Mouse (Mus musculus): ENCODE results near the gene Dpp6.

- TF ChIP-seq CTCF (IDR thresholded peaks at IDR 0.05 in 2 of 3, conservative IDR thresholded peaks at IDR 0.05 in 1 of 3; ENCODE audit: control insufficient read depth in 1 of 3, insufficient read depth in 1 of 3, low read depth in 2 of 3, low read length in 3 of 3, poor library complexity in 1 of 3, severe bottlenecking in 1 of 3) (no peak), MYB (IDR thresholded peaks at IDR 0.05; ENCODE audit: low read depth, low read length) (no peak), TAL1 (IDR thresholded peaks at IDR 0.05; ENCODE audit: low read length) (no peak), RAD21 (IDR thresholded peaks at IDR 0.05; ENCODE audit: low read depth, low read length) (no peak), TBP (IDR thresholded peaks at IDR 0.05; ENCODE audit: low read depth, low read length) (no peak), USF2 (IDR thresholded peaks at IDR 0.05; ENCODE audit: borderline replicate concordance in 1 of 2, insufficient read depth in 1 of 2, low read depth in 1 of 2, low read length in 2 of 2) (no peak), POLR2A (IDR thresholded peaks at IDR 0.05; ENCODE audit: control insufficient read depth in 1 of 2, insufficient read depth in 1 of 2, low read depth in 1 of 2, low read length in 2 of 2, poor library complexity in 1 of 2) (no peak), NELFE (IDR thresholded peaks at IDR 0.05; ENCODE audit: low read depth, low read length) (no peak), ZKSCAN1 (IDR thresholded peaks at IDR 0.05; ENCODE audit: low read depth, low read length) (no peak), MAX (IDR thresholded peaks at IDR 0.05; ENCODE audit: low read length) (no peak), ELF1 (IDR thresholded peaks at IDR 0.05; ENCODE audit: low read depth, low read length) (no peak), SIN3A (IDR thresholded peaks at IDR 0.05; ENCODE audit: low read length) (no peak), EP300 (IDR thresholded peaks at IDR 0.05; ENCODE audit: low read depth in 1 of 2, low read length in 2 of 2) (no peak)
Observed at GRCm38 (mm10) chr5:27657672-27658071, 840.7 kb downstream of the Dpp6 start.

Data from MEL (cell line).